Mouse (Mus musculus) heart, embryonic 14.5 days (tissue): ENCODE measurements at regions not wholly inside any gene's neighbourhood (a gene's known extent, or its start where the extent isn't known, plus 50 kb on each side); places are given as distances from the start of the nearest gene placed in this dataset.
A peak's percentile ranks its signal among the peaks of the same experiment; 100 is the strongest.

Experiments used
- ATAC-seq: fragments of 200-750 bp; cut with Nextera tagmentation; 2 replicates; pipeline ENCODE4 v1.8.0; 2017; ENCODE audit warnings: low read depth, moderate TSS enrichment; ENCODE audit not compliant: insufficient number of reproducible peaks, insufficient read depth, low FRiP score
- H3K27ac ChIP-seq, 2 experiments: fragments of 200-500 bp in 1 of 2; fragments of 300-500 bp in 1 of 2; sonication (generic) in 1 of 2; replicated peaks in 1 of 2; 2 replicates each; pipeline ENCODE4 v1.5.1; 2012 to 2014; ENCODE audit warnings: low read depth in 2 of 2, low read length in 2 of 2, control low read depth in 1 of 2, mild to moderate bottlenecking in 1 of 2, mixed read lengths in 1 of 2; ENCODE audit not compliant: control insufficient read depth in 1 of 2, insufficient read depth in 1 of 2
- H3K27me3 ChIP-seq: fragments of 300-500 bp; sonication (generic); 2 replicates; pipeline ENCODE4 v1.6.1; 2014; ENCODE audit warnings: mild to moderate bottlenecking, low read length, control low read depth; ENCODE audit not compliant: control insufficient read depth, insufficient read depth
- H3K36me3 ChIP-seq: fragments of 300-500 bp; sonication (generic); 2 replicates; pipeline ENCODE4 v1.6.1; 2014; ENCODE audit warnings: mild to moderate bottlenecking, control low read depth, low read length, mixed read lengths; ENCODE audit not compliant: control insufficient read depth, insufficient read depth
- H3K4me1 ChIP-seq, 2 experiments: fragments of 200-500 bp in 1 of 2; fragments of 300-500 bp in 1 of 2; sonication (generic) in 1 of 2; 2 replicates each; pipeline ENCODE4 v1.6.1; 2012 to 2014; ENCODE audit warnings: low read length in 2 of 2, control low read depth in 1 of 2, mixed read lengths in 1 of 2; ENCODE audit not compliant: control insufficient read depth in 2 of 2, insufficient read depth in 2 of 2
- H3K4me2 ChIP-seq: fragments of 300-500 bp; sonication (generic); 2 replicates; pipeline ENCODE4 v1.6.1; 2014; ENCODE audit warnings: mild to moderate bottlenecking, low read length
- H3K4me3 ChIP-seq, 2 experiments: fragments of 200-500 bp in 1 of 2; fragments of 300-500 bp in 1 of 2; sonication (generic) in 1 of 2; 2 replicates each; pipeline ENCODE4 v1.5.1; 2012 to 2014; ENCODE audit warnings: low read length in 2 of 2, mild to moderate bottlenecking in 2 of 2, control low read depth in 1 of 2, low read depth in 1 of 2, moderate library complexity in 1 of 2; ENCODE audit not compliant: control insufficient read depth in 1 of 2, insufficient read depth in 1 of 2
- H3K9ac ChIP-seq: fragments of 300-500 bp; sonication (generic); 2 replicates; pipeline ENCODE4 v1.6.1; 2014; ENCODE audit warnings: mild to moderate bottlenecking, low read length
- H3K9me3 ChIP-seq: fragments of 300-500 bp; sonication (generic); 2 replicates; pipeline ENCODE4 v1.6.1; 2016; ENCODE audit warnings: low read length, control low read depth; ENCODE audit not compliant: control insufficient read depth
- WGBS: fragments of 180-500 bp; shearing (Covaris S2); extraction: QIAGEN DNeasy Blood & Tissue Kit; methylation state at CpG from one replicate; pipeline ENCODE4 v1.1.7; 2014; 5-methylcytosine and 5-hydroxymethylcytosine counted together

- Histone ChIP-seq H3K9ac (no peak overlapping the region), H3K9me3 (no peaks in the 10 kb centered on the region), H3K4me3 (no peak overlapping the region), H3K4me1 (peaks cover 0 to 5% of the 10 kb centered on the region in 2 experiments; a peak in 1 of 4 replicates), H3K27me3 (no peaks in the 10 kb centered on the region), H3K27ac (no peak overlapping the region), H3K4me2 (no peak overlapping the region), H3K36me3 (no peaks in the 10 kb centered on the region)
- WGBS = 55% methylated on average over 2 of the region's 2 CpGs
- ATAC-seq = no peak
These were observed 91.5 kb downstream of the Fam84b start for GRCm38 (mm10) chr15:60762071-60762470.

- no peaks in the 10 kb centered on the region for H3K27me3 ChIP-seq
- no peak overlapping the region for H3K27ac ChIP-seq
- H3K4me1 ChIP-seq = peaks cover 0 to 5% of the 10 kb centered on the region in 2 experiments; a peak in 1 of 4 replicates
- H3K36me3 ChIP-seq = no peaks in the 10 kb centered on the region
- H3K4me3 ChIP-seq = no peak overlapping the region
- peak; percentile 76 for ATAC-seq
- H3K9ac ChIP-seq = no peak overlapping the region
- H3K4me2 ChIP-seq = no peak overlapping the region
- 13% methylated on average over 6 of the region's 6 CpGs for WGBS
- no peaks in the 10 kb centered on the region for H3K9me3 ChIP-seq
These were observed 93.6 kb downstream of the Fam84b start for GRCm38 (mm10) chr15:60760015-60760437.

GRCm38 (mm10) chr15:60754246-60754645, 99.3 kb downstream of the Fam84b start:
- Histone ChIP-seq H3K4me3 (no peak overlapping the region), H3K4me2 (no peak overlapping the region), H3K36me3 (no peaks in the 10 kb centered on the region), H3K4me1 (no peaks in the 10 kb centered on the region), H3K9ac (no peak overlapping the region), H3K27ac (no peak overlapping the region), H3K9me3 (no peaks in the 10 kb centered on the region), H3K27me3 (no peaks in the 10 kb centered on the region)
- WGBS = 92% methylated on average over 5 of the region's 5 CpGs
- ATAC-seq = no peak

- Histone ChIP-seq H3K9me3 (no peaks in the 10 kb centered on the region), H3K4me3 (no peak overlapping the region), H3K27ac (no peak overlapping the region), H3K4me1 (peaks cover 0 to 4% of the 10 kb centered on the region in 2 experiments; a peak in 1 of 4 replicates), H3K36me3 (no peaks in the 10 kb centered on the region), H3K9ac (no peak overlapping the region), H3K27me3 (no peaks in the 10 kb centered on the region), H3K4me2 (no peak overlapping the region)
- ATAC-seq = no peak
- WGBS = 35% methylated on average over 2 of the region's 2 CpGs
These were observed 114.0 kb downstream of the Fam84b start for GRCm38 (mm10) chr15:60739598-60739997.

GRCm38 (mm10) chr15:60738258-60738657, 115.3 kb downstream of the Fam84b start:
- WGBS = 57% methylated on average over 3 of the region's 3 CpGs

GRCm38 (mm10) chr15:60732416-60732815, 121.2 kb downstream of the Fam84b start:
- H3K27me3 ChIP-seq = no peaks in the 10 kb centered on the region
- no peak overlapping the region for H3K4me2 ChIP-seq
- no peak overlapping the region for H3K9ac ChIP-seq
- no peak for ATAC-seq
- H3K4me3 ChIP-seq = no peak overlapping the region
- H3K4me1 ChIP-seq = no peaks in the 10 kb centered on the region
- no peak overlapping the region for H3K27ac ChIP-seq
- H3K9me3 ChIP-seq = no peaks in the 10 kb centered on the region
- H3K36me3 ChIP-seq = no peaks in the 10 kb centered on the region

More at GRCm38 (mm10) chr15:60738258-60738657, 115.3 kb downstream of the Fam84b start:
- no peak for ATAC-seq
- Histone ChIP-seq H3K4me2 (no peak overlapping the region), H3K9ac (no peak overlapping the region), H3K27ac (no peak overlapping the region), H3K4me1 (peaks cover 0 to 4% of the 10 kb centered on the region in 2 experiments; a peak in 1 of 4 replicates), H3K36me3 (no peaks in the 10 kb centered on the region), H3K4me3 (no peak overlapping the region), H3K9me3 (no peaks in the 10 kb centered on the region), H3K27me3 (no peaks in the 10 kb centered on the region)

GRCm38 (mm10) chr15:60728754-60729153, 124.8 kb downstream of the Fam84b start:
- 69% methylated on average over 9 of the region's 9 CpGs for WGBS

GRCm38 (mm10) chr15:60728337-60728736, 125.2 kb downstream of the Fam84b start:
- Histone ChIP-seq H3K4me3 (no peak overlapping the region), H3K9me3 (no peaks in the 10 kb centered on the region), H3K36me3 (no peaks in the 10 kb centered on the region), H3K27ac (no peak overlapping the region), H3K27me3 (no peaks in the 10 kb centered on the region), H3K4me2 (no peak overlapping the region), H3K9ac (no peak overlapping the region), H3K4me1 (no peaks in the 10 kb centered on the region)
- 81% methylated on average over 4 of the region's 4 CpGs for WGBS
- ATAC-seq = no peak

More at GRCm38 (mm10) chr15:60728754-60729153, 124.8 kb downstream of the Fam84b start:
- H3K27ac ChIP-seq = no peak overlapping the region
- H3K9me3 ChIP-seq = no peaks in the 10 kb centered on the region
- H3K4me3 ChIP-seq = no peak overlapping the region
- ATAC-seq = no peak
- H3K9ac ChIP-seq = no peak overlapping the region
- H3K27me3 ChIP-seq = no peaks in the 10 kb centered on the region
- no peak overlapping the region for H3K4me2 ChIP-seq
- H3K36me3 ChIP-seq = no peaks in the 10 kb centered on the region
- no peaks in the 10 kb centered on the region for H3K4me1 ChIP-seq
